Mouse (Mus musculus): ENCODE measurements around the gene Catsper1. TPM values are rescaled to one million over a fixed set of nuclear protein-coding genes. Genes with fewer than 3 reads are reported as not detected.
A peak's percentile ranks its signal among the peaks of the same experiment; 100 is the strongest.

Catsper1 gene
- polyA plus RNA-seq, 1 experiment = not detected

GRCm38 (mm10) chr19:5353609-5354008 is 18.1 kb downstream of the Catsper1 start:
- Histone ChIP-seq H3K27ac (ENCODE audit: insufficient read depth, low read length) (no peak overlapping the region), H3K4me3 (ENCODE audit: extremely low read depth, insufficient read depth, insufficient read length) (no peak overlapping the region), H3K4me1 (ENCODE audit: control insufficient read depth, insufficient read depth, insufficient read length) (peaks cover 2% of the 10 kb centered on the region), H3K36me3 (ENCODE audit: control insufficient read depth, insufficient read depth, low read length) (no peaks in the 10 kb centered on the region), H3K27me3 (ENCODE audit: control insufficient read depth, insufficient read depth, low read length) (no peaks in the 10 kb centered on the region)
- TF ChIP-seq POLR2A (IDR thresholded peaks at IDR 0.05; ENCODE audit: low read depth, low read length) (no peak), CTCF (IDR thresholded peaks at IDR 0.05; ENCODE audit: extremely low read depth, insufficient read depth, insufficient read length, insufficient replicate concordance) (no peak)
- no peak for DNase-seq (ENCODE audit: low read depth in 1 of 2, low spot score in 2 of 2)
- WGBS = 77% methylated on average over 2 of the region's 2 CpGs

- TF ChIP-seq CTCF (IDR thresholded peaks at IDR 0.05; ENCODE audit: extremely low read depth, insufficient read depth, insufficient read length, insufficient replicate concordance) = no peak
- no peak for TF ChIP-seq POLR2A (IDR thresholded peaks at IDR 0.05; ENCODE audit: low read depth, low read length)
- no CpG with 5 or more reads among the region's 1 CpGs for WGBS
These were observed 20.5 kb downstream of the Catsper1 start for GRCm38 (mm10) chr19:5356080-5356479.

GRCm38 (mm10) chr19:5362186-5362585 is 26.6 kb downstream of the Catsper1 start:
- 93% methylated on average over 2 of the region's 2 CpGs for WGBS
- no peaks in the 10 kb centered on the region for H3K27me3 ChIP-seq (ENCODE audit: control insufficient read depth, insufficient read depth, low read length)

More at GRCm38 (mm10) chr19:5356080-5356479, 20.5 kb downstream of the Catsper1 start:
- Histone ChIP-seq H3K4me1 (ENCODE audit: control insufficient read depth, insufficient read depth, insufficient read length) (no peaks in the 10 kb centered on the region), H3K27me3 (ENCODE audit: control insufficient read depth, insufficient read depth, low read length) (no peaks in the 10 kb centered on the region), H3K27ac (ENCODE audit: insufficient read depth, low read length) (no peak overlapping the region), H3K36me3 (ENCODE audit: control insufficient read depth, insufficient read depth, low read length) (no peaks in the 10 kb centered on the region), H3K4me3 (ENCODE audit: extremely low read depth, insufficient read depth, insufficient read length) (no peak overlapping the region)
- no peak for DNase-seq (ENCODE audit: low read depth in 1 of 2, low spot score in 2 of 2)

GRCm38 (mm10) chr19:5364124-5364523 is 28.6 kb downstream of the Catsper1 start:
- H3K27ac ChIP-seq (ENCODE audit: insufficient read depth, low read length) = no peak overlapping the region
- peaks cover 10% of the 10 kb centered on the region for H3K36me3 ChIP-seq (ENCODE audit: control insufficient read depth, insufficient read depth, low read length)
- no peak for TF ChIP-seq CTCF (IDR thresholded peaks at IDR 0.05; ENCODE audit: extremely low read depth, insufficient read depth, insufficient read length, insufficient replicate concordance)
- no peak overlapping the region for H3K4me3 ChIP-seq (ENCODE audit: extremely low read depth, insufficient read depth, insufficient read length)
- no peaks in the 10 kb centered on the region for H3K27me3 ChIP-seq (ENCODE audit: control insufficient read depth, insufficient read depth, low read length)
- 53% methylated on average over 2 of the region's 2 CpGs for WGBS
- peaks cover 4% of the 10 kb centered on the region for H3K4me1 ChIP-seq (ENCODE audit: control insufficient read depth, insufficient read depth, insufficient read length)
- no peak for DNase-seq (ENCODE audit: low read depth in 1 of 2, low spot score in 2 of 2)

More at GRCm38 (mm10) chr19:5362186-5362585, 26.6 kb downstream of the Catsper1 start:
- no peak overlapping the region for H3K27ac ChIP-seq (ENCODE audit: insufficient read depth, low read length)
- no peak for TF ChIP-seq CTCF (IDR thresholded peaks at IDR 0.05; ENCODE audit: extremely low read depth, insufficient read depth, insufficient read length, insufficient replicate concordance)
- no peak for TF ChIP-seq POLR2A (IDR thresholded peaks at IDR 0.05; ENCODE audit: low read depth, low read length)
- H3K4me1 ChIP-seq (ENCODE audit: control insufficient read depth, insufficient read depth, insufficient read length) = peaks cover 3% of the 10 kb centered on the region
- no peak for DNase-seq (ENCODE audit: low read depth in 1 of 2, low spot score in 2 of 2)
- H3K36me3 ChIP-seq (ENCODE audit: control insufficient read depth, insufficient read depth, low read length) = peaks cover 4% of the 10 kb centered on the region
- no peak overlapping the region for H3K4me3 ChIP-seq (ENCODE audit: extremely low read depth, insufficient read depth, insufficient read length)

- Histone ChIP-seq H3K27ac (ENCODE audit: insufficient read depth, low read length) (peak overlapping the region; percentile 36; the same call in 1 of the 2 replicates), H3K4me3 (ENCODE audit: extremely low read depth, insufficient read depth, insufficient read length) (peak overlapping the region; percentile 100), H3K4me1 (ENCODE audit: control insufficient read depth, insufficient read depth, insufficient read length) (peaks cover 4% of the 10 kb centered on the region), H3K36me3 (ENCODE audit: control insufficient read depth, insufficient read depth, low read length) (peaks cover 21% of the 10 kb centered on the region), H3K27me3 (ENCODE audit: control insufficient read depth, insufficient read depth, low read length) (no peaks in the 10 kb centered on the region)
- TF ChIP-seq CTCF (IDR thresholded peaks at IDR 0.05; ENCODE audit: extremely low read depth, insufficient read depth, insufficient read length, insufficient replicate concordance) = no peak
- no peak for TF ChIP-seq POLR2A (IDR thresholded peaks at IDR 0.05; ENCODE audit: low read depth, low read length)
- 5% methylated on average over 11 of the region's 11 CpGs for WGBS
- no peak for DNase-seq (ENCODE audit: low read depth in 1 of 2, low spot score in 2 of 2)
These were observed 30.2 kb downstream of the Catsper1 start for GRCm38 (mm10) chr19:5365751-5366150.

GRCm38 (mm10) chr19:5366175-5367052 is 30.9 kb downstream of the Catsper1 start, which contains the start of gene Eif1ad:
Gene Eif1ad (plus strand): TSS chr19:5366741.
- peaks cover 4% of the 10 kb centered on the region for H3K4me1 ChIP-seq (ENCODE audit: control insufficient read depth, insufficient read depth, insufficient read length)
- DNase-seq (ENCODE audit: low read depth in 1 of 2, low spot score in 2 of 2) = peak; percentile 86 to 98
- H3K27ac ChIP-seq (ENCODE audit: insufficient read depth, low read length) = peak within 1 kb of the TSS; percentile 99
- peaks cover 24% of the 10 kb centered on the region for H3K36me3 ChIP-seq (ENCODE audit: control insufficient read depth, insufficient read depth, low read length)
- H3K27me3 ChIP-seq (ENCODE audit: control insufficient read depth, insufficient read depth, low read length) = no peaks in the 10 kb centered on the region
- TF ChIP-seq CTCF (IDR thresholded peaks at IDR 0.05; ENCODE audit: extremely low read depth, insufficient read depth, insufficient read length, insufficient replicate concordance) = peak; percentile 42; the same call in 1 of the 2 replicates
- 0 out of 2 replicates have a peak, but pooled peaks have one; percentile 23 for TF ChIP-seq POLR2A (IDR thresholded peaks at IDR 0.05; ENCODE audit: low read depth, low read length)
- WGBS = under 1% methylated on average over 68 of the region's 92 CpGs
- H3K4me3 ChIP-seq (ENCODE audit: extremely low read depth, insufficient read depth, insufficient read length) = peak within 1 kb of the TSS; percentile 100

- no peak for DNase-seq (ENCODE audit: low read depth in 1 of 2, low spot score in 2 of 2)
- H3K36me3 ChIP-seq (ENCODE audit: control insufficient read depth, insufficient read depth, low read length) = peaks cover 24% of the 10 kb centered on the region
- whole genome bisulfite sequencing = 2% methylated on average over 33 of the region's 33 CpGs
- no peaks in the 10 kb centered on the region for H3K27me3 ChIP-seq (ENCODE audit: control insufficient read depth, insufficient read depth, low read length)
- TF ChIP-seq CTCF (IDR thresholded peaks at IDR 0.05; ENCODE audit: extremely low read depth, insufficient read depth, insufficient read length, insufficient replicate concordance) (no peak), POLR2A (IDR thresholded peaks at IDR 0.05; ENCODE audit: low read depth, low read length) (no peak)
- H3K4me3 ChIP-seq (ENCODE audit: extremely low read depth, insufficient read depth, insufficient read length) = peak within 1 kb of the TSS; percentile 100
- H3K4me1 ChIP-seq (ENCODE audit: control insufficient read depth, insufficient read depth, insufficient read length) = peaks cover 4% of the 10 kb centered on the region
- H3K27ac ChIP-seq (ENCODE audit: insufficient read depth, low read length) = peak within 1 kb of the TSS; percentile 99
These were observed 31.5 kb downstream of the Catsper1 start, which contains the start of gene Banf1 for GRCm38 (mm10) chr19:5367053-5367359. Gene Banf1 (minus strand): TSS chr19:5367168.
